Mouse (Mus musculus) forebrain, postnatal 0 days (tissue): ENCODE measurements around the gene Dkk1. TPM values are rescaled to one million over a fixed set of nuclear protein-coding genes. Genes with fewer than 3 reads are reported as not detected.

Experiments
- ATAC-seq: fragments of 200-750 bp; cut with Nextera tagmentation; 2 replicates; pipeline ENCODE4 v1.8.0; 2017; ENCODE audit warnings: mild to moderate bottlenecking, moderate library complexity
- DNase-seq: peaks from one replicate; pipeline ENCODE4 v3.0.0-alpha.2; 2015
- H3K27ac ChIP-seq: fragments of 300-500 bp; sonication (generic); 2 replicates; pipeline ENCODE4 v1.5.1; 2014; ENCODE audit warnings: low read depth, mild to moderate bottlenecking, antibody characterized with exemption, low read length, moderate library complexity, mixed read lengths
- H3K27me3 ChIP-seq: fragments of 300-500 bp; sonication (generic); 2 replicates; pipeline ENCODE4 v1.6.1; 2014; ENCODE audit warnings: mild to moderate bottlenecking, low read length, mixed read lengths; ENCODE audit not compliant: insufficient read depth
- H3K36me3 ChIP-seq: fragments of 300-500 bp; sonication (generic); 2 replicates; pipeline ENCODE4 v1.6.1; 2014; ENCODE audit warnings: mild to moderate bottlenecking, moderate library complexity; ENCODE audit not compliant: insufficient read depth
- H3K4me1 ChIP-seq: fragments of 300-500 bp; sonication (generic); 2 replicates; pipeline ENCODE4 v1.6.1; 2014; ENCODE audit warnings: antibody characterized with exemption; ENCODE audit not compliant: insufficient read depth
- H3K4me2 ChIP-seq: fragments of 300-500 bp; sonication (generic); 2 replicates; pipeline ENCODE4 v1.6.1; 2014; ENCODE audit warnings: low read depth, mild to moderate bottlenecking, moderate library complexity
- H3K4me3 ChIP-seq: fragments of 300-500 bp; sonication (generic); 2 replicates; pipeline ENCODE4 v1.5.1; 2014; ENCODE audit warnings: low read depth, low read length, mixed read lengths
- H3K9ac ChIP-seq: fragments of 300-500 bp; sonication (generic); 2 replicates; pipeline ENCODE4 v1.6.1; 2014; ENCODE audit warnings: mild to moderate bottlenecking
- H3K9me3 ChIP-seq: fragments of 300-500 bp; sonication (generic); 2 replicates; pipeline ENCODE4 v1.6.1; 2016; ENCODE audit warnings: low read length
- CTCF ChIP-seq: sonication (generic); IDR thresholded peaks from 2 replicates; pipeline ENCODE4 v1.5.1; 2016; ENCODE audit warnings: antibody characterized with exemption, control low read depth, low read depth
- WGBS: fragments of 180-500 bp; shearing (Covaris S2); extraction: QIAGEN DNeasy Blood & Tissue Kit; methylation state at CpG from one replicate; pipeline ENCODE4 v1.1.7; 2014; 5-methylcytosine and 5-hydroxymethylcytosine counted together
- polyA plus RNA-seq: library from polyadenylated mRNA; unstranded; fragments of >200 nt; fragmentation: Nextera tagmentation; extraction: Ambion mirVana; gene quantifications from 2 replicates; pipeline ENCODE4 v1.2.1, GENCODE M21; 2015
- total RNA-seq: library from RNA; depleted of rRNA; stranded (reverse); fragments of >200 nt; gene quantifications from 2 replicates; pipeline ENCODE4 v1.2.3, GENCODE M21; 2014; rRNA removed

Gene Dkk1
- 0.62 TPM in 1 of 2 replicates, not detected in the other for total RNA-seq
- polyA plus RNA-seq = 0.13 and 0.16 TPM in 2 replicates

- Histone ChIP-seq H3K4me3 (peak within 1 kb of the TSS; percentile 34), H3K9me3 (no peaks in the 10 kb centered on the region), H3K27me3 (peaks cover 52% of the 10 kb centered on the region), H3K36me3 (no peaks in the 10 kb centered on the region), H3K4me1 (no peaks in the 10 kb centered on the region; the same call in 1 of the 2 replicates), H3K27ac (no peak within 1 kb of the TSS), H3K4me2 (peak within 1 kb of the TSS; percentile 61), H3K9ac (0 out of 2 replicates have a peak within 1 kb of the TSS, but pooled peaks have one; percentile 14)
- WGBS = under 1% methylated on average over 26 of the region's 26 CpGs
- peak; percentile 40 for DNase-seq
- TF ChIP-seq CTCF = peak; percentile 49
- peak; percentile 84 for ATAC-seq
These were observed at the start of gene Dkk1 for GRCm38 (mm10) chr19:30549044-30549853. Dkk1 (minus strand) TSS chr19:30549665.

GRCm38 (mm10) chr19:30586366-30586765 lies 36.9 kb upstream of the Dkk1 start:
- DNase-seq = no peak
- WGBS = 26% methylated on average over 3 of the region's 3 CpGs

GRCm38 (mm10) chr19:30564516-30564915 lies 15.1 kb upstream of the Dkk1 start:
- H3K27ac ChIP-seq = no peak overlapping the region
- no peak for ATAC-seq
- no peak overlapping the region for H3K9ac ChIP-seq
- WGBS = 55% methylated on average over 6 of the region's 6 CpGs
- H3K4me3 ChIP-seq = no peak overlapping the region
- H3K27me3 ChIP-seq = no peaks in the 10 kb centered on the region
- no peaks in the 10 kb centered on the region for H3K36me3 ChIP-seq
- no peaks in the 10 kb centered on the region for H3K9me3 ChIP-seq
- H3K4me1 ChIP-seq = no peaks in the 10 kb centered on the region
- DNase-seq = no peak
- H3K4me2 ChIP-seq = no peak overlapping the region
- TF ChIP-seq CTCF = no peak

More at GRCm38 (mm10) chr19:30586366-30586765, 36.9 kb upstream of the Dkk1 start:
- no peaks in the 10 kb centered on the region for H3K4me1 ChIP-seq
- TF ChIP-seq CTCF = no peak
- H3K36me3 ChIP-seq = no peaks in the 10 kb centered on the region
- no peak overlapping the region for H3K27ac ChIP-seq
- H3K9me3 ChIP-seq = no peaks in the 10 kb centered on the region
- no peak overlapping the region for H3K9ac ChIP-seq
- H3K27me3 ChIP-seq = no peaks in the 10 kb centered on the region
- no peak overlapping the region for H3K4me2 ChIP-seq
- ATAC-seq = no peak
- no peak overlapping the region for H3K4me3 ChIP-seq

- no peak overlapping the region for H3K4me3 ChIP-seq
- DNase-seq = no peak
- H3K27me3 ChIP-seq = no peaks in the 10 kb centered on the region
- 97% methylated on average over 3 of the region's 3 CpGs for WGBS
- H3K4me1 ChIP-seq = no peaks in the 10 kb centered on the region
- no peak for TF ChIP-seq CTCF
- H3K27ac ChIP-seq = no peak overlapping the region
- ATAC-seq = no peak
- H3K9me3 ChIP-seq = no peaks in the 10 kb centered on the region
- H3K9ac ChIP-seq = no peak overlapping the region
- H3K4me2 ChIP-seq = no peak overlapping the region
- H3K36me3 ChIP-seq = no peaks in the 10 kb centered on the region
These were observed 14.4 kb upstream of the Dkk1 start for GRCm38 (mm10) chr19:30563876-30564275.

GRCm38 (mm10) chr19:30558024-30558423 lies 8.6 kb upstream of the Dkk1 start:
- H3K9ac ChIP-seq = no peak overlapping the region
- H3K4me1 ChIP-seq = no peaks in the 10 kb centered on the region
- no peak for TF ChIP-seq CTCF
- DNase-seq (no peak), ATAC-seq (no peak)
- H3K9me3 ChIP-seq = no peaks in the 10 kb centered on the region
- H3K27ac ChIP-seq = no peak overlapping the region
- H3K36me3 ChIP-seq = no peaks in the 10 kb centered on the region
- peaks cover 10% of the 10 kb centered on the region; the same call in 1 of the 2 replicates for H3K27me3 ChIP-seq
- H3K4me3 ChIP-seq = no peak overlapping the region
- H3K4me2 ChIP-seq = no peak overlapping the region

- no peak overlapping the region for H3K27ac ChIP-seq
- TF ChIP-seq CTCF = peak; percentile 90
- H3K9me3 ChIP-seq = no peaks in the 10 kb centered on the region
- peaks cover 24% of the 10 kb centered on the region for H3K27me3 ChIP-seq
- peak overlapping the region; percentile 39 for H3K4me2 ChIP-seq
- under 1% methylated on average over 12 of the region's 12 CpGs for WGBS
- H3K4me1 ChIP-seq = no peaks in the 10 kb centered on the region; the same call in 1 of the 2 replicates
- no peaks in the 10 kb centered on the region for H3K36me3 ChIP-seq
- H3K9ac ChIP-seq = no peak overlapping the region
- peak; percentile 88 for DNase-seq
- peak; percentile 77 for ATAC-seq
- peak overlapping the region; percentile 5; the same call in 1 of the 2 replicates for H3K4me3 ChIP-seq
These were observed 5.0 kb upstream of the Dkk1 start for GRCm38 (mm10) chr19:30554467-30554881.

GRCm38 (mm10) chr19:30553740-30554139 lies 4.3 kb upstream of the Dkk1 start:
- 5% methylated on average over 4 of the region's 4 CpGs for WGBS
- ATAC-seq = no peak
- no peak overlapping the region for H3K4me2 ChIP-seq
- no peak overlapping the region for H3K9ac ChIP-seq
- H3K36me3 ChIP-seq = no peaks in the 10 kb centered on the region
- no peak overlapping the region for H3K27ac ChIP-seq
- no peaks in the 10 kb centered on the region for H3K9me3 ChIP-seq
- peak; percentile 27; the same call in 1 of the 2 replicates for TF ChIP-seq CTCF
- DNase-seq = no peak
- no peak overlapping the region for H3K4me3 ChIP-seq
- H3K4me1 ChIP-seq = no peaks in the 10 kb centered on the region; the same call in 1 of the 2 replicates
- peaks cover 31% of the 10 kb centered on the region for H3K27me3 ChIP-seq
